Mouse (Mus musculus) cerebellum, adult 9-10 months (tissue): ENCODE measurements around the gene Itgb2.

ENCODE experiments used
- DNase-seq: peaks from one replicate; pipeline ENCODE4 v3.0.0; 2022

The Itgb2 gene

DNA sequence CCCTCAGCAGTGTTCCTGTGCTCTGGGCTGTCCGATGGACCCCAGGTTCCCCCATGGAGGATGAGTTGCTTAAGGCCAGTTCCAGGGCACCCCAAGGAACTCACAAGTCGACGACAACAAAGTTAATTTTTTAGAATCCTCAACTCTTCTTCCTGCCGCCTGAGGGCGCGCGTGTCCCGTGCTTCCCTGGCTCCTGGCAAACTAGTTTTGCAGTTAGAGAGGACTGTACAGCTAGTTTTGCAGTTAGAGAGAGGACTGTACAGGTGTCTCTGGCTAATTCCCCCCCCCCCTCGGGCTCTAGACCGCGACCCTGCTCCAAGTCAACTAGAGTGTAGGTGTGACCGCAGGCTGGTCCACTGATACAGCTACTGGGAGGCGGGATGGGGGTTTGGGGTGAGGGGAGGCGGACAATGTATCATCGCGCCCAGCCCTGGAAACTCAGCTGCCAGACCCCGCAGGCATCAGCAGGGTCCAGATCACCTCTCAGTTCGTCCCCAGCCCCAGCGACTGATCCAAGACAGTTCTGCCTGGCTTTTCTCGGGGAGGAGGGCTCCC is 12.9 kb upstream of the Itgb2 start:
- peak; percentile 67 for DNase-seq

GRCm38 (mm10) chr10:77517801-77518200 is 12.3 kb upstream of the Itgb2 start:
- DNase-seq, result peak; percentile 38

DNA sequence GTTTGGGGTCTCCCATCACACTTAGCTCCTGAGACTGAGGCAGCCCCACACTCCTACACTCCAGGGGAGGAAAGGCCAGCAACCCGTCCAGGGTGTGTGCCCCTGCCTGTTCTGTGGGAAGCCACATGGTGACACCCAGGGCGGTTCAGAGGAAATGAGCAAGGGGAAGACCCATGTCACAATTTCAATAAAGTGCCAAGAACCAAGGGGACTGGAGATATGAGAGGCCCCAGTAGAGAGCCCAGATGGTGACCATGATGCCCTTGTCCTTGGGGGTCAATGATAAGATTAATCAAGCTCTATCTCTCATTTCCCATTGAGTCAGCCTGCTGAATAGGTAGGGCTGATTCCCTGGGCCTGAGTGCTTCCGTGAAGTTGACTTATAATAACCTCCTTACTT is 10.9 kb upstream of the Itgb2 start:
- no peak for DNase-seq

DNA sequence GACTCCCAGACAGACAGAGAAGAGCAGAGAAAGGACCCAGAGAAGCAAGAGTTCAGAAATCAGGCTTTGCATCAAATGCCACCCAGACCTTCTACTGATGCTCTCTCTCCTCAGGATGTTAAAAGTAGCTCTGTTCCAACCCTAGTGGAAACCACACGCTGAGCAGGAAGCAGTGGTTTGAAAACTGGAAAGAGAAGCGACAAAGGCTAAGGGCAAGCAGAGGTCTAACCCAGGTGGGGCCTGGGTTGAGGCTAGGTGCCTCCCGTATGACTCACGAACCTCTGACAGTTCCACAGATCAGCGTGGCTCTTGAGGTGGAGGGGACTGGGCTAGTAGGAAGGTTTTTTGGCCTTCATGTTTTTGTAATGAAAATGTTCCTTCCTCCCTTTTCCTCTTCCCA is 9.6 kb upstream of the Itgb2 start:
- DNase-seq, result no peak

DNA sequence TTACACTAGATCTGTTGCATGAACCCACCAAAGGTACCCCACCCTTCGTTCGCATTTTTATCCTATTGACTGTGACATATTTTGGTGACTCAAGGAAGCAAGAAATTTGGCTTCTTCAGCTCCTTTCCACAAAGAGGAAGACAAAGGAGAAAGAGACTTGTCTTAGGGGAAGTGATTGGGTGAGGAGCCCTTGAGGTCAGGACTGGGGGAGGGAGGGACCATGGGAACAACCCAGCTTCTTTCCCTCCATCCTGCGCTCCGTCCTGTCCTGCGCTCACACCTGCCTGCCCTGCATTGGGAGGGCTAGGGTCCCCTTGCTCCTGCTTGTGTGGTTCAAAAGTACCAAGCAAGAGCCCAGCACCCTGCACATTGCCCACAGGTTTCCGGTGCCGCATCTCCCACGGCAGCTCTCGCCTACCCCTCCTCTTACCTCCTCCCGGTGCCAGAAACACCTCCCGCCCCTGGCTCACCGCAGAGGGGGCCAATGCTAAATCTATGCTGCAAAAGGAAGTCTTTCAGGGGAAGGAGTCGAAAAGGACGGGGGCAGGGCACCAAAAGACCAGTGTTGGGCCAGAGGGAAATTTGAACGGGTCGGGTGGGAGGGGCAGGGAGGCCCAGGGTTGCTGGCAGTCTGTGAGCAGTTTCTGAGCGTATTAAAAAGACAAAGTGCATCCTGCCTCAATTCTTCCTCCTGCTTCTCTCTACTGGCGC is 7.9 kb upstream of the Itgb2 start:
- DNase-seq, result no peak

- DNase-seq, result no peak
Measured at GRCm38 (mm10) chr10:77522746-77523145, 7.3 kb upstream of the Itgb2 start.

DNA sequence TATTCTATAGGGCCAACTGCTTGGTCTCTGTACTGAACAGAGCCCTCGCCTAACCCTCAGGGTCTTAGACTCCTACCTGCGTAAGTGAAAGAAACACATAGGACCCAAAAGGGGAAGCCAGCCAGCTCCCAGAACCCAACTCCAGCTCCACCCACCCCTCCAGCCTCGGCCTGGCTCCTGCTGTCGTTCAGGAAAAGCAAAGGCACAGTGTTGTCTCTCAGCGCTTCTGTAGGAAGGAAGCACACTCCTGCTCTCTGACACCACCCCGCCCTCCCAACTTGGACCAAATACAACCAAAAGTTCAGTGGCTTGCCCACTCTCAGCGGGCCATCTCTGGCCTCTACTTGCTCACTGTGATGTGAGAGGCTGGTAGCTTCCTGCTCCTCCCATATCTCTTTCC is 6.7 kb upstream of the Itgb2 start:
- DNase-seq, result no peak

GRCm38 (mm10) chr10:77526488-77526887 is 3.6 kb upstream of the Itgb2 start:
- DNase-seq, result no peak

DNA sequence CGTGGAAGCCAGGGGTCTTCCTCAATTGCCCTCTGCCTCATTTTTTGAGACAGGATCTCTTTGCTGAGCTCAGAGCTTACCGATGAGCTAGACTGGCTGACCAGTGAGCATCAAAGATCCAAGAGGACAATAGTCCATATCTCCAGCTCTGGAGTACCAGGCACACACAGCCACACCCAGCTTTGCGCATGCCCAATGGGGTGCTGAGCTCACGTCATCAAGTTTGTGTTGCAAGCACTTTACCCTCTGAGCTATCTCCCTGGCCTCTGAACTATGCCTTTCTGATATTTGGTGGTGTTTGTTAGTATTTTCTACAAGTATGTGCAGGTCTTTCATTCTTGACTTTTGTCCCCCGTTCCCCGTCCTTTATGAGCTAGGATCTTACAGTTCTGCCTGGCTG is 1.4 kb upstream of the Itgb2 start:
- DNase-seq, result no peak

GRCm38 (mm10) chr10:77531026-77532019 is 1.3 kb downstream of the Itgb2 start:
- DNase-seq, result no peak

DNA sequence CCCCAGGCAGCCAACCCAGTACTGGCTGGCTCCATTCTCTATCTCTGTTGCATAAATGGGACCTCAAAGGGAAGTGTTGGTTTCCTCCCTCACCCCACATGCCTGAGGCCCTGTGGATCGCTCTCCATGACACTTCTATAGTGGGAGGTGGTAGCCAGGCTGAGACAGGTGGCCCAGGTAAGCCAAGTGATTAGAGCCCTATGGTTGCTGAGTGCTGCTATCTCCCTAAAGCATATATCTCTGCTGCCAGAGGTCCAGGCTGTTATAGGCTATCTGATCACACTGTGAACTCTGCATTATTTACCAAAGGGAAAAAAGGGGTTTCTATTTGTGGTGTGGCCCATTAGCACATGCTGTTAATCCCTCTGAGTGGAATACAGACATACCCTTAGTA is 2.0 kb downstream of the Itgb2 start:
- DNase-seq, result no peak

- no peak for DNase-seq
Measured at GRCm38 (mm10) chr10:77536727-77537126, 6.7 kb downstream of the Itgb2 start.

GRCm38 (mm10) chr10:77537215-77538209 is 7.5 kb downstream of the Itgb2 start:
- no peak for DNase-seq

- no peak for DNase-seq
Measured at GRCm38 (mm10) chr10:77539320-77539945, 9.4 kb downstream of the Itgb2 start.

DNA sequence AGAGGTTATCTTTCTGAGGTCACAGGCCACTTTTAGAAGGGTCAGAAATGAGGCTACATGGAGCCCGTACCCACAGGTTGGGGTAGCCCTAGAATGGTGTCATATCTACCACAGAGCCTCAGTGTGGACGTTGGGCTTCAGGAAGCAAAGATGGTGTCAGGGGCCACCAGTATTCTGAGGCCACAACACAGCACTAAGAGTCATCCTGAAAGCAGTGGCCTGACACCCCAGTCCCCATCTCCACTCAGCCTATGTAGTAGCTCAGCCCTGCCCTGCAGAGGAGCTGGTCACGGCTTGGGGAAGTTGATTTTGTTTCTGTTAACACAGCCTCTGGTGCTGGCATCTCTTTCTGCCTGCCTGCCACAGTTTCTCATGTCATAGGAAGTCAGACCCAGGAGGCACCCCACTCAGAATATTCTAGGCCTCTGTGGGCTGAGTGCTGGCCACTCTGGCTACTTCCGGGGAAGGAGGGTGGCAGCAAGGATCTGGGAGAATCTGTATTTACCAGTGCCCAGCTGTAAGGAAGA is 10.6 kb downstream of the Itgb2 start:
- no peak for DNase-seq

GRCm38 (mm10) chr10:77541864-77542666 is 12.0 kb downstream of the Itgb2 start:
- no peak for DNase-seq

GRCm38 (mm10) chr10:77543226-77543625 is 13.2 kb downstream of the Itgb2 start:
- DNase-seq, result no peak

DNA sequence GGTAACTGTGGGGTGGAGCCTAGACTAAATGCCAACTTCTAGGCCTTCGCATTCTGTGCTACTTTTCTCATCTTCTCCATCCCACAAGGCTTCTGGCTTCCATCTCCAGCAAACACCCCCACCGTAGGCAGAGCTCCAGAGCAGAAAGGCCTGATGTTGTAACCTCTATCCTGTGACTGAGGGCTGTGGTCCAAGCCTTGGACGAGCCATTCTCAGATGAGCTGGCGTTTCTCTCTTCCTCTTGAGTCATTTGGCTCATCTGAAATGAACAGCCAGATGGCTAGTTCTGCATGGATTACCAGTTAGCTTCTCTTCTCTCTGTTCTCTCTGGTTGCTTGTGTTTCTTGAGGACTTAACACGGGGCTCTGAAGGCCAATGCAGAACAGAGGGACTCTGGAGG is 14.9 kb downstream of the Itgb2 start:
- DNase-seq, result peak; percentile 85

GRCm38 (mm10) chr10:77548576-77548975 is 18.5 kb downstream of the Itgb2 start:
- DNase-seq, result no peak

DNA sequence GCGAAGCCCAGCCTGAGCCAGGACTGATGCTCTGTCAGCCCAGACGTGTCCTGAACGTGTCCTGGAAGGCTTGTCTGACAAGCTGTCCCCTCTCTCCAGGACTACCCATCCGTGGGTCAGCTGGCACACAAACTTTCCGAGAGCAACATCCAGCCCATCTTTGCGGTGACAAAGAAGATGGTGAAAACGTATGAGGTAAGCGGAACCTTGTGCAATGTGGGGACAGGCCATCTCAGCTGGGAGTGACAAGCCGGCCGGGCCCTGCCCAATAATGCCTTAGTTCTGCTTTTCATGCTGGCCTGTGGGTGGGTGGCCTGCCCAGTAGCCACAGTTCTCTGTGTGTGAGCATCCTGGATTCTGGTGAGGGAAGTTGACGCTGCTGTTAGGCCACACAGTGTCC is 20.8 kb downstream of the Itgb2 start:
- no peak for DNase-seq

- no peak for DNase-seq
Measured at GRCm38 (mm10) chr10:77552162-77552561, 22.1 kb downstream of the Itgb2 start.
